Mouse (Mus musculus) monocyte, adult 2 months (primary cell): ENCODE measurements around the gene Lonp1.
A peak's percentile ranks its signal among the peaks of the same experiment; 100 is the strongest.
"Not testable (repeated sequence)": the region's sequence is repeated elsewhere in the genome, so short reads cannot be mapped to it uniquely, and the experiment has no call there.

ENCODE experiments used
- DNase-seq, 2 experiments: peaks; one replicate each; pipeline ENCODE4 v3.0.0; 2022; ENCODE audit warnings: low spot score in 2 of 2, low read depth in 1 of 2

Gene Lonp1

DNA sequence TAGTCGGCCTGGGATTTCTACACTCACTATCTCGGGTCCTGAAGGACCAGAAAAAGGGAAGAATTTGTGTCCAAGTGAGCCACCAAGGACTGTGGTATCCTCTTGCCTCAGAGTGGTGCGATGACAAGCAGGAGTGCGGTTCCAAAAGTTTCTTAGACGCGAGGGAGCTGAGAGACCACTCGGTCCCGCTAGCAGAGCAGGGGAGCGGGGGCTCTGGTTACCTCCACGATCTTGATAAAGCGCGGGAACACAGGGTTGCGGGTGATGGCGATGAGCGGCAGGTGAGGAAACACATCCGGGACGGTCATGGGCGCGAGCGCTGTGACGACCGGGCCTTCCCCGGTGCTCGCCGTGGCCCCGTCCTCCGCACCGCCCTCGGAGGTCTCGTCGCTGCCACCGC, 427 bp downstream of the Lonp1 start:
- no peak for DNase-seq

DNA sequence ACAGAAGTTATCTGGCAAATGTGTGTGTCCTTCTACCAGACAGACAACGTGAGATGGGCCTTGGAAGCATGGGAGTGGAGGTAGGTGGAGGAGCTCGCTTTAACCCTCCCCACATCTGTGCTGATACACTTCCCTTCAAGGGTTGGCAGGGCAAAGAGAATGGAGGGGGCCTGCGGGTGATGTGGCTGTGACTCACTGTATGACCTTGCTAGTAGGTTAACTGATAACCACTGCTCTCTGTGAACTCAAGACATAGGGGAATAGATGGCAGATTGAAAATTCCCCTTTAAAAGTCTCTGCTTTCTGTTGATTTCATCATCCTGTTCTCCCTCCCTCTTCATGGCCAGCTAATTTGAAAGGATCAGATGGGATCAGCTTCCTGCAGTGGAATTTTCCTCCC, 1.2 kb downstream of the Lonp1 start:
- DNase-seq: no peak

DNA sequence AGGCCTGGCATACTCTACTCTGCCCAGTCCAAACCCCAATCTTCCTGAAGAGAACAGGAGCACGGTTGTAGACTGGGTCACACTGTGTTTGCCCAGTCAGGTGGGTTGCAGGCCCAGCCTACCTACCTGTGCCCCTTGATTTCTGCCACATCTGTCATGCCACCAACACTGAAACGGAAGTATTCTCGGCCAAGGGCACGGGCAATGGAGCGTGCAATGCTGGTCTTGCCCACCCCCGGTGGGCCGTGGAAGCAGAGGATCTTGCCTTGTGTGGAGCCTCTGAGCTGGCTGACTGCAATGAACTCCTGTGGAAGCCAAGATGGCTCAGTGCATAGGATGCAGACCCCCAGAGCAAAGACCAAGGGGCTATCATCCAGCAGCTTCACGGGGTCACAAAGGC, 9.1 kb downstream of the Lonp1 start:
- no peak for DNase-seq

GRCm38 (mm10) chr17:56616725-56617124, 10.0 kb downstream of the Lonp1 start:
- no peak for DNase-seq

- no peak for DNase-seq
These were observed 10.9 kb downstream of the Lonp1 start for GRCm38 (mm10) chr17:56615792-56616191.

GRCm38 (mm10) chr17:56615136-56615784, 11.4 kb downstream of the Lonp1 start:
- no peak for DNase-seq

DNA sequence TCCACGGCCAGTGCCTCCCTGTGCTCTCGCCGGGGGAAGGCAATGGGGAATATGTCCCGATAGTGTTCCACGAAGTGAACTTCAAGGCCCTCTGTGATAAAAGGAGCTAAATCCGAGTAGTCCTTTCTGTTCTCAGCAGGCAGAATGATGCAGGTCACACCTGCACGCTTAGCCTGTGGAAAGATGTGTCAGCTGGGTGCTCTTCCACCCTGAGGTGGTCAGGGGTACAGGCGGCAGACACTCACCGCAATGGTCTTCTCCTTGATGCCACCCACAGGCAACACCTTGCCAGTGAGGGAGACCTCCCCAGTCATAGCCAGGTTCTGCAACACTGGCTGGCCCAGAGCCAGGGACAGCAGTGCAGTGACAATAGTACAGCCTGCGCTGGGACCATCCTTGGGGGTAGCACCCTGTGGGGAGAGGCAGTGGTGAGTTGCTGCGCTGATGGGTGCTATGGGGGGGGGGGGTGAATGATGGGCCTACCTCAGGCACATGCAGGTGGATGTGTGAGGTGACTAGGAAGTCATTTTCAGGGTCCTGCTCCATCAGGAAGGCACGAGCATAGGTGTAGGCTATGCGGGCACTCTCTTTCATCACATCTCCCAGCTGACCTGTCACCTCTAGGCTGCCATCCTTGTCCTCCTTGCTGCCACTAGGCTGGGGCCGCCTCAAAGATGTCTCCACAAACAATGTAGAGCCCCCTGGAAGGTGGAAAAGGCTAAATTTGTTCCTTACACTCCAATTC, 12.1 kb downstream of the Lonp1 start:
- no peak for DNase-seq

- not testable (repeated sequence) for DNase-seq
These were observed 12.8 kb downstream of the Lonp1 start for GRCm38 (mm10) chr17:56613893-56614292.

- peak; percentile 70 to 89 for DNase-seq
These were observed 13.3 kb downstream of the Lonp1 start, which contains the start of gene Rpl36 for GRCm38 (mm10) chr17:56613236-56613844. Gene Rpl36, plus strand, starts transcription at chr17:56613416.

DNA sequence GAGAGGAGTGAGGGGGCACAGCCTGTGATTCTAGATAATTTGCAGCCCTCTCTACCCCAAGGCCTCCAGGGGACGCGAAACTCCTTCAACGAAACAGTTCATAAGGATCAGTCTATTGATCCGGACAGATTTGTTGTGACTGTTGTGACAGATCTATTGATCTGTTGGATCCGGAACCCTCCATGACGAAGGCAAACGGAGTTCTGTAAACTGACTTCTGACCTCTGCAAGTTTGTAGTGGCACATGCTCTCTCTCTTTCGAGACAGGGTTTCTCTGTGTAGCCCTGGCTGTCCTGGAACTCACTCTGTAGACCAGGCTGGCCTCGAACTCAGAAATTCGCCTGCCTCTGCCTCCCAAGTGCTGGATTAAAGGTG, 14.1 kb downstream of the Lonp1 start:
- DNase-seq: not testable (repeated sequence)

DNA sequence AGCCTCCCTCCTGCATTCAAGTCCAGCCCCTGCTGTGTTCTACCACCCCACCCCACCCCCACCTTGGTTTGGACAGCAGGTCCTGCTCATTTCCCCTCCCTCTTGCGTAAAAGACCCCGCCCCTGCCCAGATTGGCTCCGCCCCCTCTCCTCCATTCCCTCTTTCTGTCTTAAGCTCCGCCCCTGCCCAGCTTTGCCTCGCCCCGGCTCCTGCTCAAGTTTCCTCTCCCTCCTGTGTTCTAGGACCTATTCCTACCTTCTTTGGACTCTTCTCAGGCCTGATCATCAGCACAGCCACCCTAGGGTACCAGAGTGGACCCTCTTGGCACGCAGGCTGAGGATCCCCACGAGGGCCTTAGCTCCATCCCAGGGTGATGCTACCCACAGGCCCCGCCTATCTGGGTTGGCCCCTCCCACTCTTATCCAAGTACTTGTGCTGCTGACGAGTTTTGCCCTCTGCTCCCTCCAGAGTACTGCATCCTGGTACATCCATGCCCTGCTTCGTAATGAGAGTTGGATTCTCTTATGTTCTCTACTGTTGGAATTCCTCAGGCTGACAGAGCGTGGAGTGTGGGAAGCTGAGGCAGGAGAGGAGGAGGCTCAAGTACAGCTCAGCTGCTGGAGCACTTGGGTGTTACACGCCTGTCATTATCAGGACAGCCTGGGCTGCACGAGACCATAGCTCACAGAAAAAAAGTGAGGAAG, 14.7 kb downstream of the Lonp1 start:
- DNase-seq: no peak

- DNase-seq: no peak
These were observed 15.4 kb downstream of the Lonp1 start for GRCm38 (mm10) chr17:56611323-56611722.

DNA sequence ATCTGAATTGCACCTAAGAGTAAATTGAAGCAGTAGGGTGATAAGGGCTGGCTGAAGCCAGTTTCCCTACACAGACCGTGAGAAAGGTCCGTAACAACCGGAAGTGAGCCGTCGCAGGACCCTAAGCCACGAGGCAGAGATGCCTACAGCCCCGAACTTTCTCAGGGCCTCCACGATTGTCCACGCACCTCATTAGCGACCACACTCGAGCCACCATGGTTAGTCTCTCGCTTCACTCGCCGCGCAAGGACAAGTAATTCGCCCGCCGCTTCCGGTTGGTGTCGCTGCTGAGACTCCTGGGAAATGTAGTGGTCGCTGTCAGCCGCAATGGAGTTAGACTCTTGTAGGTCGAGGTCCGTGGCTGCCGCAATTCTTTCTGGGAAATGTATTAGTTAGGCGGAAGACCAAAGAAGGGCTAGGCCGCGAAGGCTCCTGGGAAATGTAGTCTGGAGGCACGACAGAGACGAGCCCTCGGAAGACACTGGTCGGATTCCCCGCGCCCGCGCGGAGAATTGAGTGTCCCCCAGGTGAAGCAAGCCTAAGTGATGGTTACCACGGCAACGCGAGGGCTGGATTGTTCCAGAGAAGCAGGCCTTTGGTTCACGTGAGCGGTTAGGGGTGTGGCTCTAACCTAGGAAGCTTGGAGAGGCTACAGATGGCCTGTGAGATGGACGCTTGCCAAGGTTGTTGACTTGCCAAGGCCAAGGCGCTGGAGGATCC, 17.1 kb downstream of the Lonp1 start, which contains the start of gene 2410015M20Rik:
TSS of gene 2410015M20Rik (minus strand) at position 320 of the 720 bp plus-strand sequence.
- DNase-seq: peak; percentile 81 to 89

DNA sequence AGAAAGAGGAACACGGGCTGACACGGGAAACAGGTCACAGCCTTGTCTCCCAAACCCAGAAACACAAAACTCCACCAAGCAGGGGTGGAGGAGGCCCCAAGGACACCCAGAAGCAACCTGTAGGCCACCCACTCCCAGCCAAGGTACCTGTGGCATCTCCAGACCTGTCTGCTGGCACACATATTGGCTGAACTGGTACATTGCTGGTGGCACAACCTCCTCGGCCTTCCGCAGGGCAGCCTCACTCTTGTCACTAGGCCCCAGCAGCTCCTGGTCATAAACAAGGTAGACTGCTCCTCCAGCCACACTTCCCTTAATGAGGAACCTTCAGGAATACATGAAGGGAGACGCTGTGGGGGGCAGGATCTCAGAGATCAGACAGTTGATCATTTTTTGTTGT, 18.0 kb downstream of the Lonp1 start:
- DNase-seq: no peak

DNA sequence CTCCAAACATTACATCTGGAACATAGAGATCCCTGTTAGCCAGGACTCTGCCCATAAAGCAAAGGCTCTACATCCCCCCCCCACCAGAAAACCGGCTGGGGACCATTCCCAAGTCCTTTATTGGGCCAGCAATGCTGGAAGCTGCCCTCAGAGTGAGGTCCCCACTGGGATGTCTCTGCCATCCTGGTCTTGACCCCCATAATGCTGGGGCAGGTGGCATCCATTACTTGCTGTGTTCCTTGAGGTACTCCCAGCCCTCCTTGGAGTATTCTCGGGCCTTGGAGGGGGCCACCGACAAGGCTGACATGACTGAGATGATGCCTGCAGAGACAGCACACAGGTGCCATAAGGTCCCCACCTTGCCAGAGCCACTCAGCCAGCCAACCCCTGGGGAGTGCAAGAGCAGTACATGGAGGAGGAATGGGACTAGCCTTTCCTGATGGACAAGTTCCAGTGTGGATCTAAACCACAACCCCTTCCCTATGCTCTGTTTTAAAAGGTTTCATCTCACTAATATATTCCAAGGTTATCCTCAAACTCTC, 19.1 kb downstream of the Lonp1 start:
- no peak for DNase-seq

GRCm38 (mm10) chr17:56605431-56605830, 21.3 kb downstream of the Lonp1 start:
- DNase-seq: no peak

DNA sequence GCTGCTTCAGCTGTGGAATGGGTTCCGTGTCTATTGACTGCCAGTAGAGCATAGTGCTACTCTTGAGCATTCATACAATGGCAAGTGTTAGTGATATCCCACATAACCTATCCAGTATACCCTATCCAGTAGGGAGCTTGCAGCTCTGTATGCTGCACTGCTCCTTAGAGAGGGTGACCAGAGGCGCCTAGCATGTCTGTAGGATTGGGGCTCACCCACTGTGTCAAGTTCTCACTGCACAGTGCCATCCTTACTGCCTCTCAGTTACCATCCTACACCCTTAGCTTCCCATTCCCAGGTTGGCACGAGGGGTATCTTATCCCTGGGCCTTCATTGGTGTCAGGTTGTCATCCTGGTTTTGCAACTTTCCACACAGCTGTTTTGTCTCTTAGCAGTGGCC, 22.3 kb downstream of the Lonp1 start:
- no peak for DNase-seq

DNA sequence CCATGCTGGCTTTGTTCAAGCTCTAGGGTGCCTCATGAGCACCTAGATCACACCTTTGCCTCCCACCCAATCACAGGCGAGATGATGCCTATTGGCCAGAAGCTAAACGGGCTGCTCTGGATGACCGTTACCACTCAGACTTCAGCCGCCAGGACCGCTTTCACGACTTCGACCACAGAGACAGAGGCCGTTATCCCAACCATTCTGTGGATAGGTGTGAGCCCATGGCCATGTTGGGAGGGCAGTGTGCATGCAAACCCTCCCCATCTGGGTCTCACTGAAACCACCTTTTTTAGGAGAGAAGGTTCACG, 22.7 kb downstream of the Lonp1 start:
- DNase-seq: no peak

GRCm38 (mm10) chr17:56603186-56604069, 23.3 kb downstream of the Lonp1 start:
- DNase-seq: no peak
